Mouse (Mus musculus): ENCODE measurements around the gene Slc28a2.

- TF ChIP-seq CTCF (IDR thresholded peaks at IDR 0.05; ENCODE audit: extremely low read depth, insufficient read depth, insufficient read length, insufficient replicate concordance) (no peak), POLR2A (IDR thresholded peaks at IDR 0.05; ENCODE audit: low read depth, low read length) (no peak)
Measured at GRCm38 (mm10) chr2:122486674-122487073, 60.4 kb downstream of the Slc28a2 start.

All from spleen, adult 2 months (tissue).